Mouse (Mus musculus) heart, postnatal 0 days (tissue): ENCODE measurements around the gene Esrrg.

ENCODE experiments used
- CTCF ChIP-seq: IDR thresholded peaks from 2 replicates; pipeline ENCODE4 v1.5.1; 2016; ENCODE audit warnings: antibody characterized with exemption, control low read depth, low read depth
- EP300 ChIP-seq: IDR thresholded peaks from 2 replicates; pipeline ENCODE4 v1.6.1; 2016; ENCODE audit warnings: antibody characterized with exemption, low read depth

GRCm38 (mm10) chr1:187645258-187645657, 36.7 kb downstream of the Esrrg start:
- no peak for TF ChIP-seq EP300
- no peak for TF ChIP-seq CTCF
